Mouse (Mus musculus): Measurements from ENCODE around the gene Limch1. TPM values are rescaled to one million over a fixed set of nuclear protein-coding genes. Genes with fewer than 3 reads are reported as not detected.
A peak's percentile ranks its signal among the peaks of the same experiment; 100 is the strongest.

Gene Limch1
- polyA plus RNA-seq, 1 experiment from 2014 or later, result 55.6 TPM

DNA sequence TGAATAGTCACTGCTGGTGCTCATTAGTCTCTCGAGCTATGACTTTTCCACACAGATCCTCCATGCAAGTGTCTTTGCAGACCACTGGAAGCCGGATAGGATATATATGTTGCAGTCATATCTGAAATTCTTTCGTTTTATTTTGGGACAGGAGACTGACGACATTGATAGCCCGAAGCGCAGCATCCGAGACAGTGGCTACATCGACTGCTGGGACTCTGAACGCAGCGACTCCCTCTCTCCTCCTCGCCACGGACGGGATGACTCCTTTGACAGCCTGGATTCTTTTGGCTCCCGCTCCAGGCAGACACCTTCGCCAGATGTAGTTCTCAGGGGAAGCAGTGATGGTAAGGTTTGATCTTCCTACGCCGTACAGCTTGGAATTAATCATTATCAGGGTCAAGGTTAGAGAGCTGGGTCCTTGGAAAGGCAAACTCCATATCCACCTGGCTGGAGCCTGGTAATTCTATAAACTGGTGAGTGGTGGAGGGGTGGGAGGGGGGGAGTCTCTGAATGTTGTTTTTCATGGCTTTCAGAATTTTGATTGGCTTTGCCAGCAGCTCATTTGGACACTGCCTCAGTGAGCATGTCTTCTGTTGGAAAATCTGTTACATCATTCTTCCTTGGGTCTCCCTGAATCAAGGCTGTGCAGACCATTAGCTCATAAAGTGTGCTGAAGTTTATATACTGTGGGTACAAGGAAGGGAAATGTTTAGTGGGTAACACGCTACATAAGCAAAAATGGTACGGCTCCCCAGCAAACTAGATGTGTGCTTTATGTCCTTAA is 223.5 kb downstream of the Limch1 start:
- Histone ChIP-seq H3K27ac (ENCODE audit: low read depth, low read length) (peak overlapping the region; percentile 67), H3K4me2 (ENCODE audit: low read length) (peak overlapping the region; percentile 45), H3K27me3 (replicated peaks; ENCODE audit: control insufficient read depth, insufficient read depth, low read length) (no peaks in the 10 kb centered on the region), H3K4me3 (ENCODE audit: low read depth, low read length) (no peak overlapping the region), H3K9ac (ENCODE audit: low read length) (no peak overlapping the region), H3K36me3 (ENCODE audit: control insufficient read depth, insufficient read depth, low read length) (peaks cover under 1% of the 10 kb centered on the region; the same call in 1 of the 2 replicates), H3K9me3 (replicated peaks; ENCODE audit: control insufficient read depth, low read length) (no peaks in the 10 kb centered on the region), H3K4me1 (ENCODE audit: control insufficient read depth, insufficient read depth, low read length) (peaks cover 26% of the 10 kb centered on the region)
- WGBS, result 62% methylated on average over 19 of the region's 19 CpGs
- peak; percentile 49 for DNase-seq (ENCODE audit: low spot score)
- no peak for ATAC-seq

DNA sequence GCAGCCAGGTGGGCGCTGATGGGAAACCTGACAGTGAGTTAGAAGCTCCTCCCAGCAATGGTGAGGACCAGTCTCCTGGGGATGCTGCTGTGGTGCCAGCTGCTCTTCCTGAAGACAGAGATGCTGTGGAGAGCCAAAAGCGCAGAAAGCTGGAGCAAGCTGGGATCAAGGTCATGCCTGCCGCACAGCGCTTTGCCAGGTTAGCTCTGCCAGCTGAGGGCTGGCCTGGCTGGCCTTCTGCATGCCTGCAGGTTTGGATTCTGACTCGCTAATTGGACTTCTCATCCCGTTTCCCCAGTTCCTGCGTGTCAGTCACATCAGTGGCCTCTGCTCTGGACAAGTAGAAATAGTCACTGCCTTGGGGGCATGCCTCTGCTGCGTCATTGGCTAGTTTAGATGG is 230.0 kb downstream of the Limch1 start:
- Histone ChIP-seq H3K4me1 (ENCODE audit: control insufficient read depth, insufficient read depth, low read length) (peaks cover 2% of the 10 kb centered on the region; the same call in 1 of the 2 replicates), H3K27ac (ENCODE audit: low read depth, low read length) (no peak overlapping the region), H3K9ac (ENCODE audit: low read length) (no peak overlapping the region), H3K4me2 (ENCODE audit: low read length) (no peak overlapping the region), H3K9me3 (replicated peaks; ENCODE audit: control insufficient read depth, low read length) (no peaks in the 10 kb centered on the region), H3K27me3 (replicated peaks; ENCODE audit: control insufficient read depth, insufficient read depth, low read length) (no peaks in the 10 kb centered on the region), H3K4me3 (ENCODE audit: low read depth, low read length) (no peak overlapping the region), H3K36me3 (ENCODE audit: control insufficient read depth, insufficient read depth, low read length) (peaks cover 7% of the 10 kb centered on the region)
- DNase-seq (ENCODE audit: low spot score) (no peak), ATAC-seq (no peak)
- WGBS, result 94% methylated on average over 8 of the region's 8 CpGs

DNA sequence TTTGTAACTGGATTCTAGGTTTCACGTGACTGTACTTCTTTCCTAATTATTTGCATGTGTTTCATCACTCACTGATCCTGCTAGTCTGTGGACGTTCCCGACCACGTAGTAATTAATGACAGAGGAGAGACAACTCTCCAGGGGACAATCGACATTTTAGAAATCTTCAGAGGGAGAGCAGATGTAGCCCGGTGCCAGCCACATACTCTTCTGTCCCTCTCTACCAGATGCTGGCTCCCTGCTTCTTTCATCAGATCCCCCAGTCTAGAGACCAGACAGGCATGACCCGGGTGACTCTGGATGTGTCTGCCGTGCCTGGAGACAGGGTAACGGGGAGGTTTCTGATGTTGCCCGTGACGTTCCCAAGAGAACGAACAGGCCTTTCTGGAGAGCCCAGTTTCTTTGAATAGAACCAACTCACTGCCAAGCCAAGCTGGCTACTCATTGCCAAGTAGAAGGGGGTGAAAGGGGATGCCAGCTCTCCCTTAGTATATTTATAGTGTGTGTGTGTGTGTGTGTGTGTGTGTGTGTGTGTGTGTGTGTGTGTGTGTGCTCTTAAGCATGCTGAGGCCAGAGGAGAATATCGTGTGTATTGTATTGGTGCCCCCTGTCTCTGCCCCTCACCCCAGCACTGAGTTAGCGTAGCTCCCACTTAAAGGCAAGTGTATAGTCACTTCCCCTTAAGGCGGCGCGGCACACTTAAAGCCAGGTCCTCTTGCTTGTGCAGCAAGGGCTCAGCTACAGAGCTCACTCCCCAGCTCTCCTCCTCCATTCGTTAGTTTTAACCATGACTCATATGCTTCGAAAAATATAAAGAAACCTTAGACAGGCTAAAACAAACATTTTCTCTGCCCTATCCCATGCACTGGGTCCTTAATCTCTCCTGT is 233.9 kb downstream of the Limch1 start:
- Histone ChIP-seq H3K9ac (ENCODE audit: low read length) (no peak overlapping the region), H3K36me3 (ENCODE audit: control insufficient read depth, insufficient read depth, low read length) (peaks cover 1% of the 10 kb centered on the region), H3K4me1 (ENCODE audit: control insufficient read depth, insufficient read depth, low read length) (peaks cover 6% of the 10 kb centered on the region; the same call in 1 of the 2 replicates), H3K4me3 (ENCODE audit: low read depth, low read length) (no peak overlapping the region), H3K27ac (ENCODE audit: low read depth, low read length) (no peak overlapping the region), H3K9me3 (replicated peaks; ENCODE audit: control insufficient read depth, low read length) (no peaks in the 10 kb centered on the region), H3K27me3 (replicated peaks; ENCODE audit: control insufficient read depth, insufficient read depth, low read length) (no peaks in the 10 kb centered on the region), H3K4me2 (ENCODE audit: low read length) (no peak overlapping the region)
- peak; percentile 61 for ATAC-seq
- peak; percentile 58 for DNase-seq (ENCODE audit: low spot score)
- 63% methylated on average over 19 of the region's 19 CpGs for WGBS

DNA sequence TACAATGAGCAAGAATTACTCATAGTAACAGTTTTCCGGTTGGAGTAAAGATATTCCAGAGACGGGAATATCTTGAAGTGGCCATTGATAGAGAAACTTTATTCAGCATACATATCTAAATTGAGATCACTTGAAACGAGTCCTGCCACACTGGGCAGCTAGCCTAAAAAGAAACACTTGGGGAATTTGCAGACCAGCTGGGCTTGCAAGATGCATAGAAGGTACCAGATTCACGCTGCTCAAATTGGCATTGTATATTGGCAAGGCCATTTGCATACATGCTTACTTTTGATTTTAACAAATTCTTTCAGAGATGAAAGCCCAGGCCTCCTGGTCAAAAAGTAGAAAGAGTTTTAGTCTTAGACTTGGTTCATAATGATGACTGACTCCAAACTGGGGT is 235.2 kb downstream of the Limch1 start:
- DNase-seq (ENCODE audit: low spot score), result peak; percentile 64
- WGBS, result 62% methylated on average over 4 of the region's 4 CpGs
- 0 out of 2 replicates have a peak, but pooled peaks cover 3% of the 10 kb centered on the region for H3K36me3 ChIP-seq (ENCODE audit: control insufficient read depth, insufficient read depth, low read length)
- H3K9me3 ChIP-seq (replicated peaks; ENCODE audit: control insufficient read depth, low read length), result no peaks in the 10 kb centered on the region
- no peak overlapping the region for H3K4me2 ChIP-seq (ENCODE audit: low read length)
- no peaks in the 10 kb centered on the region for H3K27me3 ChIP-seq (replicated peaks; ENCODE audit: control insufficient read depth, insufficient read depth, low read length)
- no peak overlapping the region for H3K4me3 ChIP-seq (ENCODE audit: low read depth, low read length)
- ATAC-seq, result peak; percentile 57; the same call in 1 of the 2 replicates
- H3K4me1 ChIP-seq (ENCODE audit: control insufficient read depth, insufficient read depth, low read length), result peaks cover 6% of the 10 kb centered on the region; the same call in 1 of the 2 replicates
- no peak overlapping the region for H3K9ac ChIP-seq (ENCODE audit: low read length)
- no peak overlapping the region for H3K27ac ChIP-seq (ENCODE audit: low read depth, low read length)

DNA sequence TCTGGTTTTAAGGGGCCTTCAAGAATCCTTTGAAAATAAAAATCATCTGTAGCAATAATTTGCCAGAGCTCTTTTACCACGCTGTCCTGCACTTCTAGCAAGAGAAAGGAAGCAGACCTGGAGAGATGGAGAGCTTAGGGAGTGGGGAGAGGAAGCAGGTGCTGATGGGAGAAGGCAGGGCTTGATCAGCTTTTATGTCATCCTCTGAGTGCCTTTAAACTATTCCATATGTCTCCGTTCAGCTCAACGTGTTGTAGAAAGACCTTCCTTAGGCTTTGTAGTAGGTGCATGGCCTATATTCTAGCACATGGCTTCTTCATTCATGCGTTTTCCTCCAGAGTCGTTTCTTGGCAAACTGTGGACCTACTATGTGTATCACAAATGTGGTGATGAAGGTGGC is 237.5 kb downstream of the Limch1 start:
- no peaks in the 10 kb centered on the region for H3K27me3 ChIP-seq (replicated peaks; ENCODE audit: control insufficient read depth, insufficient read depth, low read length)
- H3K9ac ChIP-seq (ENCODE audit: low read length), result no peak overlapping the region
- no peak overlapping the region for H3K27ac ChIP-seq (ENCODE audit: low read depth, low read length)
- no peak overlapping the region for H3K4me2 ChIP-seq (ENCODE audit: low read length)
- WGBS, result 92% methylated on average over 5 of the region's 5 CpGs
- H3K4me1 ChIP-seq (ENCODE audit: control insufficient read depth, insufficient read depth, low read length), result peaks cover 6% of the 10 kb centered on the region; the same call in 1 of the 2 replicates
- 0 out of 2 replicates have a peak, but pooled peaks cover 3% of the 10 kb centered on the region for H3K36me3 ChIP-seq (ENCODE audit: control insufficient read depth, insufficient read depth, low read length)
- no peak for DNase-seq (ENCODE audit: low spot score)
- H3K9me3 ChIP-seq (replicated peaks; ENCODE audit: control insufficient read depth, low read length), result no peaks in the 10 kb centered on the region
- ATAC-seq, result no peak
- H3K4me3 ChIP-seq (ENCODE audit: low read depth, low read length), result no peak overlapping the region

DNA sequence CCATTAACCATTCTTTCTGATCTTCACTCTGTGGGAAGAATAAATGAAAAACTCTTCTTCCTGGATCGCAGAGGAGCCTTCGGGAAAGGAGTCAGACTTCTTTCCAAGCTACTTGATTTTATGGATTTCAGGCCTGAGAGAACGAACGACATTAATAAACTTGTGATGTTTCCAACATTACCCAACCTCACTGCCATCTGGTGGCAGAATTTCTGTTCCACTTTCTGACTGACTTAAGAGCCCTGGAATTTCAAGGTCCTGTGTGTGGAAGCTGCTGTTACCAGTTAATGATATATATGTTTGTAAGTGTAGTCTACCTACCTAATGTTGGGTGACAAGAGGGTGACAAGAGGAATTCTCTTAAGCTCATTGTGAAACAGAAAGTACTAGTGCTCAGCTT is 243.3 kb downstream of the Limch1 start:
- Histone ChIP-seq H3K27me3 (replicated peaks; ENCODE audit: control insufficient read depth, insufficient read depth, low read length) (no peaks in the 10 kb centered on the region), H3K4me2 (ENCODE audit: low read length) (no peak overlapping the region), H3K9ac (ENCODE audit: low read length) (no peak overlapping the region), H3K9me3 (replicated peaks; ENCODE audit: control insufficient read depth, low read length) (no peaks in the 10 kb centered on the region), H3K4me3 (ENCODE audit: low read depth, low read length) (no peak overlapping the region), H3K27ac (ENCODE audit: low read depth, low read length) (no peak overlapping the region), H3K36me3 (ENCODE audit: control insufficient read depth, insufficient read depth, low read length) (0 out of 2 replicates have a peak, but pooled peaks cover 3% of the 10 kb centered on the region), H3K4me1 (ENCODE audit: control insufficient read depth, insufficient read depth, low read length) (no peaks in the 10 kb centered on the region)
- 85% methylated on average over 4 of the region's 4 CpGs for WGBS
- DNase-seq (ENCODE audit: low spot score) (peak; percentile 52), ATAC-seq (no peak)

DNA sequence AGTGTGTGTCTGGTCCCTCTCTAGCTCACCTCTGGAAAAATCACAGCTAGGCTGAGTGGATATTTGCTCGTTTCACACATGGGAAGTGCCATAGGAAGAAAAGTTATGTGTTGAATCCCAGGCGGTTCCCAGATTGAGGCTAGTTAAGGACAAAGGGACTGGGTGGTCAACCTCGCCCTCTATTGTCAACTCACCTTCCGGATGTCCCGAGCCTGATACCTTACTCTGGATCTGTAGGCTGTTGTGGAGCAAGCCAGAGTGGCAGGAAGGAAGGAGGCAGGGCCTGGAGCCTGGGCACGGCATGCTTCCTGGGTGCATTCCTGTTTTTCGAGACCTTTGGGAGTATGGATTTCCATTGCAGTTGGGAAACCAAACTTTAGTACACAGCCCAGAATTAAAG is 243.9 kb downstream of the Limch1 start:
- H3K4me2 ChIP-seq (ENCODE audit: low read length), result no peak overlapping the region
- H3K4me1 ChIP-seq (ENCODE audit: control insufficient read depth, insufficient read depth, low read length), result no peaks in the 10 kb centered on the region
- H3K27me3 ChIP-seq (replicated peaks; ENCODE audit: control insufficient read depth, insufficient read depth, low read length), result no peaks in the 10 kb centered on the region
- H3K27ac ChIP-seq (ENCODE audit: low read depth, low read length), result no peak overlapping the region
- DNase-seq (ENCODE audit: low spot score), result no peak
- H3K9ac ChIP-seq (ENCODE audit: low read length), result no peak overlapping the region
- H3K4me3 ChIP-seq (ENCODE audit: low read depth, low read length), result no peak overlapping the region
- WGBS, result 87% methylated on average over 7 of the region's 7 CpGs
- H3K9me3 ChIP-seq (replicated peaks; ENCODE audit: control insufficient read depth, low read length), result no peaks in the 10 kb centered on the region
- 0 out of 2 replicates have a peak, but pooled peaks cover 3% of the 10 kb centered on the region for H3K36me3 ChIP-seq (ENCODE audit: control insufficient read depth, insufficient read depth, low read length)
- no peak for ATAC-seq

DNA sequence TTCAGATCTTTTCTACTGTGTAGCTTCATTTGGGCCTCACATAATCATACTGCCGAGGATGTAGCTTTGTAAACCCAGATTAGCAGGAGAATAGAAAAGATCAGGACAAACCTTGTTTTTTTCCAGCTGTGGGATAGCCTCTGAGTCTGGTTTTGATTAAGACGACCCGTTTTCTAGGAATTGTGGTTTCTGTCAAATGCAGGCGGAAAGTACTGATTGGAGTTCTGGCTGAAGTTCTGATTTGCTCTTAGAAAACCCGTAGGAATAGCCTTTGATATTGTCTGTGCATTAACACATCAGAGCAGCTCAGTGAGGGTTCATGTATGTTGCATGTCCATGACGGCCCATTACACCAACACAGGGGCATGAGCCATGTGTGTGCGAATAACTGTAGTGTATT is 246.8 kb downstream of the Limch1 start:
- Histone ChIP-seq H3K4me1 (ENCODE audit: control insufficient read depth, insufficient read depth, low read length) (peaks cover 4% of the 10 kb centered on the region), H3K36me3 (ENCODE audit: control insufficient read depth, insufficient read depth, low read length) (no peaks in the 10 kb centered on the region), H3K9ac (ENCODE audit: low read length) (no peak overlapping the region), H3K27me3 (replicated peaks; ENCODE audit: control insufficient read depth, insufficient read depth, low read length) (no peaks in the 10 kb centered on the region), H3K4me2 (ENCODE audit: low read length) (no peak overlapping the region), H3K9me3 (replicated peaks; ENCODE audit: control insufficient read depth, low read length) (no peaks in the 10 kb centered on the region), H3K27ac (ENCODE audit: low read depth, low read length) (no peak overlapping the region), H3K4me3 (ENCODE audit: low read depth, low read length) (no peak overlapping the region)
- 86% methylated on average over 7 of the region's 7 CpGs for WGBS
- DNase-seq (ENCODE audit: low spot score), result no peak
- ATAC-seq, result no peak
